8 mouse cellular contexts compared by ENCODE assay signal in the genomic region with DNA sequence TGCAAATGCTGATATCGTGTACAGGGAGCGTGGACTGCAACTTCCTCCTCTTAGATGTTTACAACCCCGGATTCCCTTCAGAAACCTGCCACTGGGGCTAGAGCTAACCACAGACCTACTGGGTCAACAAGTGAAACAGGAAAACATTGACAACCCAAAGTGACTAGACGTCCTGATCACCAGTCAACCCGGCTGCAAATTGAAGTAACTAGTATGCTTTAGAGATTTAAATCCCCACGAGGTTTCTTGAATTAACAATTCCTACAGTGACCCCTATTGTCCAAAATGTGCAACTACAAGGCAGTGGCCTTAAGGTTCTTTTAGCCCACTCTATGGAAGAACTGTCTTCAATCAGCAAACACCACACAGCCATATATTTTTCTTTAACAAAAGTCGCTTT. TPM values are rescaled to one million over a fixed set of nuclear protein-coding genes. Genes with fewer than 3 reads are reported as not detected.
DNase-seq lines count a peak whose midpoint lies in the region; ATAC-seq and TF ChIP-seq lines count a peak whose summit lies in the region.

No protein-coding gene starts in this region.

- TF ChIP-seq CTCF in layer of hippocampus, adult 2 months (conservative IDR thresholded peaks at IDR 0.05), result peak; percentile 96

- no peaks in the 10 kb centered on the region for H3K36me3 ChIP-seq in embryonic facial prominence, embryonic 11.5 days (replicated peaks; ENCODE audit: control insufficient read depth, insufficient read depth, low read depth, low read length)
- no peaks in the 10 kb centered on the region for H3K36me3 ChIP-seq in limb, embryonic 10.5 days
- no peaks in the 10 kb centered on the region for H3K36me3 ChIP-seq in midbrain, embryonic 14.5 days (ENCODE audit: control insufficient read depth, insufficient read depth, low read length)

- H3K4me1 ChIP-seq in embryonic facial prominence, embryonic 11.5 days (ENCODE audit: control insufficient read depth, insufficient read depth, low read length), result no peaks in the 10 kb centered on the region
- H3K4me1 ChIP-seq in limb, embryonic 10.5 days, result no peaks in the 10 kb centered on the region
- H3K4me1 ChIP-seq in midbrain, embryonic 14.5 days (ENCODE audit: control insufficient read depth, insufficient read depth, low read length), result no peaks in the 10 kb centered on the region

- H3K4me3 ChIP-seq in layer of hippocampus, adult 2 months, result no peak overlapping the region
- no peak overlapping the region for H3K4me3 ChIP-seq in embryonic facial prominence, embryonic 11.5 days (ENCODE audit: low read depth, low read length)
- peak overlapping the region; percentile 23; the same call in 1 of the 2 replicates for H3K4me3 ChIP-seq in limb, embryonic 10.5 days
- no peak overlapping the region for H3K4me3 ChIP-seq in midbrain, embryonic 14.5 days (replicated peaks; ENCODE audit: low read depth, low read length)

- H3K27ac ChIP-seq in layer of hippocampus, adult 2 months, result no peak overlapping the region
- H3K27ac ChIP-seq in embryonic facial prominence, embryonic 11.5 days (replicated peaks; ENCODE audit: low read depth, low read length), result no peak overlapping the region
- H3K27ac ChIP-seq in limb, embryonic 10.5 days, result no peak overlapping the region
- no peak overlapping the region for H3K27ac ChIP-seq in midbrain, embryonic 14.5 days (replicated peaks; ENCODE audit: low read depth, low read length)

- H3K9me3 ChIP-seq in embryonic facial prominence, embryonic 11.5 days (replicated peaks; ENCODE audit: control insufficient read depth, low read length), result no peaks in the 10 kb centered on the region
- H3K9me3 ChIP-seq in limb, embryonic 10.5 days (replicated peaks), result no peaks in the 10 kb centered on the region
- no peaks in the 10 kb centered on the region for H3K9me3 ChIP-seq in midbrain, embryonic 14.5 days (ENCODE audit: control insufficient read depth, low read length)

- 25% methylated on average over 7 of the region's 7 CpGs for WGBS in embryonic facial prominence, embryonic 11.5 days
- WGBS in limb, embryonic 10.5 days, result 23% methylated on average over 7 of the region's 7 CpGs
- WGBS in midbrain, embryonic 14.5 days, result 26% methylated on average over 7 of the region's 7 CpGs

- no peak overlapping the region for H3K4me2 ChIP-seq in embryonic facial prominence, embryonic 11.5 days (ENCODE audit: low read depth, low read length)
- no peak overlapping the region for H3K4me2 ChIP-seq in midbrain, embryonic 14.5 days (ENCODE audit: low read length)

- no peak for ATAC-seq in embryonic facial prominence, embryonic 11.5 days (replicated peaks; ENCODE audit: insufficient number of reproducible peaks, low FRiP score, low TSS enrichment, low read depth)
- no peak for ATAC-seq in midbrain, embryonic 14.5 days (ENCODE audit: low FRiP score, low TSS enrichment)

- no peak overlapping the region for H3K9ac ChIP-seq in embryonic facial prominence, embryonic 11.5 days (replicated peaks; ENCODE audit: low read length)
- H3K9ac ChIP-seq in midbrain, embryonic 14.5 days (replicated peaks; ENCODE audit: low read length), result no peak overlapping the region

- intact Hi-C loops in heart, postnatal 14 days (cut with DNase I), result loop anchor here (2.0 to 5.0 kb wide), 4 partner anchors 109 to 364 kb away; partner anchors contain the start of gene Ahcyl1

- no peaks in the 10 kb centered on the region for H3K27me3 ChIP-seq in embryonic facial prominence, embryonic 11.5 days (ENCODE audit: control insufficient read depth, insufficient read depth, low read length)
- no peaks in the 10 kb centered on the region for H3K27me3 ChIP-seq in limb, embryonic 10.5 days (ENCODE audit: low read depth, poor library complexity, severe bottlenecking)
- H3K27me3 ChIP-seq in midbrain, embryonic 14.5 days (ENCODE audit: control insufficient read depth, insufficient read depth, low read length), result no peaks in the 10 kb centered on the region

- DNase-seq in layer of hippocampus, adult 2 months (ENCODE audit: low spot score in 2 of 2), result peak in 1 of 2 experiments; percentile 64
- DNase-seq in layer of hippocampus, postnatal 36 days, result no peak
- peak; percentile 84 for DNase-seq in MEL-GATA-1-ER (ENCODE audit: extremely low read depth, low read depth)
- DNase-seq in embryonic facial prominence, embryonic 11.5 days (ENCODE audit: low spot score), result peak; percentile 90
- peak; percentile 38 to 69 for DNase-seq in heart, postnatal 14 days
- DNase-seq in limb, embryonic 10.5 days (ENCODE audit: low spot score), result peak; percentile 56
- peak; percentile 92 for DNase-seq in midbrain, embryonic 14.5 days
- no peak for DNase-seq in ovary, postnatal 10 days (ENCODE audit: low spot score)

RNA-seq across cellular contexts. Expression of gene Gstm4, which starts 16.7 kb away (rescaled TPM):
- total RNA-seq in layer of hippocampus, adult 2 months (2021), result 10 to 100 TPM; 11.5 to 12.3 TPM
- 10 to 100 TPM; 11.3 to 12.4 TPM for total RNA-seq in layer of hippocampus, postnatal 36 days (2021)
- polyA plus RNA-seq in embryonic facial prominence, embryonic 11.5 days (2014; fragmentation: Nextera tagmentation; extraction: Ambion mirVana), result 14.6 and 15.9 TPM in 2 replicates
- 10 to 100 TPM in 1 of 2 experiments, 1 to 10 TPM in 1; 9.2 to 10.1 TPM for total RNA-seq in heart, postnatal 14 days (2021)
- polyA plus RNA-seq in limb, embryonic 10.5 days (2016; fragmentation: Nextera tagmentation; extraction: Ambion mirVana), result 11.6 and 15.1 TPM in 2 replicates
- 16.0 and 17.5 TPM in 2 replicates for polyA plus RNA-seq in midbrain, embryonic 14.5 days (2014; fragmentation: Nextera tagmentation; extraction: Ambion mirVana)

RNA-seq across cellular contexts. Expression of gene Ampd2, which starts 25.0 kb away (rescaled TPM):
- total RNA-seq in layer of hippocampus, adult 2 months (2021), result 10 to 100 TPM; 74.0 to 76.7 TPM
- total RNA-seq in layer of hippocampus, postnatal 36 days (2021), result 10 to 100 TPM; 74.2 to 76.2 TPM
- 30.3 and 31.3 TPM in 2 replicates for polyA plus RNA-seq in embryonic facial prominence, embryonic 11.5 days (2014; fragmentation: Nextera tagmentation; extraction: Ambion mirVana)
- total RNA-seq in heart, postnatal 14 days (2021), result 1 to 10 TPM; 7.5 to 8.7 TPM
- 68.8 and 69.7 TPM in 2 replicates for polyA plus RNA-seq in limb, embryonic 10.5 days (2016; fragmentation: Nextera tagmentation; extraction: Ambion mirVana)
- polyA plus RNA-seq in midbrain, embryonic 14.5 days (2014; fragmentation: Nextera tagmentation; extraction: Ambion mirVana), result 45.9 and 53.3 TPM in 2 replicates

RNA-seq across cellular contexts. Expression of gene Gnat2, which starts 31.2 kb away (rescaled TPM):
- total RNA-seq in layer of hippocampus, adult 2 months (2021), result not detected
- not detected for total RNA-seq in layer of hippocampus, postnatal 36 days (2021)
- polyA plus RNA-seq in embryonic facial prominence, embryonic 11.5 days (2014; fragmentation: Nextera tagmentation; extraction: Ambion mirVana), result 0.63 and 0.93 TPM in 2 replicates
- total RNA-seq in heart, postnatal 14 days (2021), result under 1 TPM in 1 of 2 experiments, not detected in 1; 0.34 TPM
- polyA plus RNA-seq in limb, embryonic 10.5 days (2016; fragmentation: Nextera tagmentation; extraction: Ambion mirVana), result 1.6 and 2.4 TPM in 2 replicates
- polyA plus RNA-seq in midbrain, embryonic 14.5 days (2014; fragmentation: Nextera tagmentation; extraction: Ambion mirVana), result 0.13 and 0.30 TPM in 2 replicates

RNA-seq across cellular contexts. Expression of gene Gstm1, which starts 43.6 kb away (rescaled TPM):
- total RNA-seq in layer of hippocampus, adult 2 months (2021), result 100 to 1,000 TPM; 350 to 371 TPM
- 100 to 1,000 TPM; 311 to 336 TPM for total RNA-seq in layer of hippocampus, postnatal 36 days (2021)
- polyA plus RNA-seq in embryonic facial prominence, embryonic 11.5 days (2014; fragmentation: Nextera tagmentation; extraction: Ambion mirVana), result 33.9 and 36.6 TPM in 2 replicates
- 100 to 1,000 TPM in 1 of 2 experiments, 10 to 100 TPM in 1; 94.2 to 113 TPM for total RNA-seq in heart, postnatal 14 days (2021)
- 27.5 and 27.8 TPM in 2 replicates for polyA plus RNA-seq in limb, embryonic 10.5 days (2016; fragmentation: Nextera tagmentation; extraction: Ambion mirVana)
- 58.9 and 87.2 TPM in 2 replicates for polyA plus RNA-seq in midbrain, embryonic 14.5 days (2014; fragmentation: Nextera tagmentation; extraction: Ambion mirVana)

Comparison
In these comparisons a context has a peak if more than half of its experiments do, and no peak if none do; other contexts are left out.
1. DNase-seq: peak in MEL-GATA-1-ER (single experiment), embryonic facial prominence, embryonic 11.5 days (single experiment), heart, postnatal 14 days (2 of 2), limb, embryonic 10.5 days (single experiment) and midbrain, embryonic 14.5 days (single experiment); none in layer of hippocampus, postnatal 36 days (0 of 2) and ovary, postnatal 10 days (single experiment).
2. RNA of gene Ampd2, which starts 25.0 kb away (total RNA-seq): 74.0 to 76.7 TPM in layer of hippocampus, adult 2 months and 74.2 to 76.2 TPM in layer of hippocampus, postnatal 36 days; 7.5 to 8.7 TPM in heart, postnatal 14 days; every median in the first group is over 4 times any median in the second.